Mouse (Mus musculus): ENCODE measurements at regions not wholly inside any gene's neighbourhood (a gene's known extent, or its start where the extent isn't known, plus 50 kb on each side); places are given as distances from the start of the nearest gene placed in this dataset.

GRCm38 (mm10) chrX:66524891-66525290 is 124.2 kb upstream of the Slitrk2 start:
- Histone ChIP-seq H3K9ac (replicated peaks; ENCODE audit: low read length) (no peak overlapping the region), H3K36me3 (ENCODE audit: insufficient read depth, low read length) (no peaks in the 10 kb centered on the region), H3K4me2 (replicated peaks; ENCODE audit: low read depth, low read length) (no peak overlapping the region), H3K27ac (ENCODE audit: low read length) (no peak overlapping the region), H3K9me3 (ENCODE audit: low read length) (no peaks in the 10 kb centered on the region), H3K4me3 (ENCODE audit: low read length) (no peak overlapping the region), H3K4me1 (ENCODE audit: insufficient read depth, low read length) (no peaks in the 10 kb centered on the region), H3K27me3 (ENCODE audit: insufficient read depth, low read length) (no peaks in the 10 kb centered on the region)
- ATAC-seq (ENCODE audit: low FRiP score, low TSS enrichment), result no peak
- WGBS, result 69% methylated on average over 2 of the region's 2 CpGs

GRCm38 (mm10) chrX:66526842-66527623 is 122.1 kb upstream of the Slitrk2 start:
- Histone ChIP-seq H3K4me2 (replicated peaks; ENCODE audit: low read depth, low read length) (no peak overlapping the region), H3K27ac (ENCODE audit: low read length) (no peak overlapping the region), H3K9me3 (ENCODE audit: low read length) (no peaks in the 10 kb centered on the region), H3K4me1 (ENCODE audit: insufficient read depth, low read length) (no peaks in the 10 kb centered on the region), H3K4me3 (ENCODE audit: low read length) (no peak overlapping the region), H3K27me3 (ENCODE audit: insufficient read depth, low read length) (no peaks in the 10 kb centered on the region), H3K36me3 (ENCODE audit: insufficient read depth, low read length) (no peaks in the 10 kb centered on the region), H3K9ac (replicated peaks; ENCODE audit: low read length) (no peak overlapping the region)
- ATAC-seq (ENCODE audit: low FRiP score, low TSS enrichment), result peak; percentile 81
- WGBS, result 70% methylated on average over 3 of the region's 3 CpGs

GRCm38 (mm10) chrX:66528931-66529330 is 120.2 kb upstream of the Slitrk2 start:
- H3K4me3 ChIP-seq (ENCODE audit: low read length), result no peak overlapping the region
- no peak for ATAC-seq (ENCODE audit: low FRiP score, low TSS enrichment)
- 72% methylated on average over 1 of the region's 1 CpGs for WGBS
- H3K36me3 ChIP-seq (ENCODE audit: insufficient read depth, low read length), result no peaks in the 10 kb centered on the region
- H3K27ac ChIP-seq (ENCODE audit: low read length), result no peak overlapping the region
- H3K9me3 ChIP-seq (ENCODE audit: low read length), result no peaks in the 10 kb centered on the region
- no peaks in the 10 kb centered on the region for H3K4me1 ChIP-seq (ENCODE audit: insufficient read depth, low read length)
- no peak overlapping the region for H3K4me2 ChIP-seq (replicated peaks; ENCODE audit: low read depth, low read length)
- no peak overlapping the region for H3K9ac ChIP-seq (replicated peaks; ENCODE audit: low read length)
- no peaks in the 10 kb centered on the region for H3K27me3 ChIP-seq (ENCODE audit: insufficient read depth, low read length)

- no peak overlapping the region for H3K27ac ChIP-seq (ENCODE audit: low read length)
- no peak overlapping the region for H3K4me3 ChIP-seq (ENCODE audit: low read length)
- no peaks in the 10 kb centered on the region for H3K27me3 ChIP-seq (ENCODE audit: insufficient read depth, low read length)
- H3K4me1 ChIP-seq (ENCODE audit: insufficient read depth, low read length), result no peaks in the 10 kb centered on the region
- H3K36me3 ChIP-seq (ENCODE audit: insufficient read depth, low read length), result no peaks in the 10 kb centered on the region
- no peak overlapping the region for H3K4me2 ChIP-seq (replicated peaks; ENCODE audit: low read depth, low read length)
- ATAC-seq (ENCODE audit: low FRiP score, low TSS enrichment), result no peak
- H3K9me3 ChIP-seq (ENCODE audit: low read length), result no peaks in the 10 kb centered on the region; the same call in 1 of the 2 replicates
- WGBS, result 82% methylated on average over 2 of the region's 2 CpGs
- no peak overlapping the region for H3K9ac ChIP-seq (replicated peaks; ENCODE audit: low read length)
These were observed 105.1 kb upstream of the Slitrk2 start for GRCm38 (mm10) chrX:66544002-66544520.

GRCm38 (mm10) chrX:66554539-66554938 is 94.6 kb upstream of the Slitrk2 start:
- Histone ChIP-seq H3K9me3 (ENCODE audit: low read length) (no peaks in the 10 kb centered on the region), H3K4me3 (ENCODE audit: low read length) (no peak overlapping the region), H3K36me3 (ENCODE audit: insufficient read depth, low read length) (no peaks in the 10 kb centered on the region), H3K27me3 (ENCODE audit: insufficient read depth, low read length) (no peaks in the 10 kb centered on the region), H3K4me1 (ENCODE audit: insufficient read depth, low read length) (no peaks in the 10 kb centered on the region), H3K27ac (ENCODE audit: low read length) (no peak overlapping the region), H3K9ac (replicated peaks; ENCODE audit: low read length) (no peak overlapping the region), H3K4me2 (replicated peaks; ENCODE audit: low read depth, low read length) (no peak overlapping the region)
- 57% methylated on average over 2 of the region's 2 CpGs for WGBS
- ATAC-seq (ENCODE audit: low FRiP score, low TSS enrichment), result no peak

Measured in kidney, embryonic 16.5 days (tissue).